Mouse (Mus musculus) urinary bladder, postnatal 0 days (tissue): Measurements from ENCODE around the gene Serpinb8. TPM values are rescaled to one million over a fixed set of nuclear protein-coding genes. Genes with fewer than 3 reads are reported as not detected.

Source experiments
- polyA plus RNA-seq: library from polyadenylated mRNA; unstranded; fragments of >200 nt; fragmentation: Nextera tagmentation; extraction: Ambion mirVana; gene quantifications from 2 replicates; pipeline ENCODE4 v1.2.1, GENCODE M21; 2015

Serpinb8 gene
- polyA plus RNA-seq = 5.0 and 6.5 TPM in 2 replicates

GRCm38 (mm10) chr1:107589691-107590470 is at the start of gene Serpinb8:
Gene Serpinb8 (plus strand): TSS chr1:107590006.

Other genes starting within 250 kb of the Serpinb8 start
- 0.06 TPM in 1 of 2 replicates, not detected in the other for gene Serpinb11, start 228.8 kb upstream of the Serpinb8 start, polyA plus RNA-seq
- not detected in 2 replicates for gene Serpinb7, start 190.4 kb upstream of the Serpinb8 start, polyA plus RNA-seq
- 2.5 and 16.1 TPM in 2 replicates for gene Serpinb2, start 78.6 kb upstream of the Serpinb8 start, polyA plus RNA-seq